9 mouse cellular contexts compared by ENCODE assay signal in the genomic region with DNA sequence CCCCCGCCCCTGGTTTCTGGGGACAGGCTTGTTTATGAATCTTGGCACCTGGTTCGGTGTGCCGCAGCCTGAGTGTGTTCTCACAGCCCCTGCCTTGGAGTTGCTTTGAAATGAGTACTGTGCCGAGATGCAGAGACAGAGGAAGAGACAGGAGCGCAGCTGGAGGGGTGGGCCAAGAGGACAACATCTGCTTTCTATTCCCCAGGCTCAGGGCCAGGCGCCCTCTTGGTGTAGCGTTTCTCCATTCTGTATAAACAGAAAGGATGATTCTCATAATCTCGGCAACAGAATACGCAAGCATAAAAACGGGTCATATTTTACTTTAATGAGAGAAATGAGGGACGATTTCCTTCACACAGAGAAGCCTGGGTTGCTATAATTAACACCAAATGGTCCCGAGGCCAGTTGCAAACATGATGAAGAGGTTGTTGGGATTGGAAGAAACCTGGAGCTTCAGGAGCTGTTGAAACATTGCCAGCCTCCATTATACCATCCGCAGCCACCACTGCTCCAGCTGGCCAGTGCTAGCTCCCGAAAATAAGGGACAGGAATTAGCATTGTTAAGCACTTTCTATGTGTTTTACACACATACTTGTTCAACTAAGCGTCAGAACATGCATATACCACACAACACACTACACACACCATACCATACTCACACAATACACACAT.
DNase-seq lines count a peak whose midpoint lies in the region; ATAC-seq and TF ChIP-seq lines count a peak whose summit lies in the region.
"Had no signal": no experiment of that assay in that cellular context is flagged by ENCODE, and none has a peak within 500 bp of the region (broad histone marks: within the 10 kb centered on the region; RNA-seq: fewer than 3 reads in every experiment).

No protein-coding gene starts in this region.

- TF ChIP-seq EP300 in stomach, postnatal 0 days (optimal IDR thresholded peaks at IDR 0.05): no peak

- no peaks in the 10 kb centered on the region for H3K27me3 ChIP-seq in hindbrain, embryonic 11.5 days (ENCODE audit: control insufficient read depth, insufficient read depth, low read length)
- H3K27me3 ChIP-seq in hindbrain, embryonic 13.5 days: no peaks in the 10 kb centered on the region
- H3K27me3 ChIP-seq in limb, embryonic 11.5 days (ENCODE audit: control insufficient read depth, insufficient read depth, low read length): no peaks in the 10 kb centered on the region
- no peaks in the 10 kb centered on the region for H3K27me3 ChIP-seq in stomach, postnatal 0 days (ENCODE audit: control insufficient read depth, insufficient read depth, low read length)
- H3K27me3 ChIP-seq: midbrain, embryonic 12.5 days had no signal

- TF ChIP-seq CTCF in stomach, postnatal 0 days (IDR thresholded peaks at IDR 0.05; ENCODE audit: low read depth): 0 out of 2 replicates have a peak, but pooled peaks have one; percentile 19

- peak; percentile 23 for DNase-seq in hindbrain, embryonic 11.5 days (ENCODE audit: low spot score)
- DNase-seq in right cerebral cortex, adult 18-20 months: peak; percentile 12
- no peak for DNase-seq in right cerebral cortex, postnatal 25 days
- DNase-seq in limb, embryonic 11.5 days (ENCODE audit: low spot score): peak; percentile 46
- no peak for DNase-seq in stomach, postnatal 0 days (ENCODE audit: low spot score)
- DNase-seq in adrenal gland, postnatal 36 days: no peak

- H3K36me3 ChIP-seq in hindbrain, embryonic 11.5 days (ENCODE audit: control insufficient read depth, insufficient read depth, low read length): no peaks in the 10 kb centered on the region
- H3K36me3 ChIP-seq in hindbrain, embryonic 13.5 days: no peaks in the 10 kb centered on the region
- H3K36me3 ChIP-seq in limb, embryonic 11.5 days (ENCODE audit: control insufficient read depth, insufficient read depth, low read length): no peaks in the 10 kb centered on the region
- no peaks in the 10 kb centered on the region for H3K36me3 ChIP-seq in stomach, postnatal 0 days (ENCODE audit: control insufficient read depth, insufficient read depth, low read length)
- H3K36me3 ChIP-seq: midbrain, embryonic 12.5 days had no signal

- H3K9ac ChIP-seq in hindbrain, embryonic 11.5 days (ENCODE audit: low read depth, low read length): no peak overlapping the region
- no peak overlapping the region for H3K9ac ChIP-seq in hindbrain, embryonic 13.5 days
- no peak overlapping the region for H3K9ac ChIP-seq in limb, embryonic 11.5 days (ENCODE audit: low read length)
- H3K9ac ChIP-seq in stomach, postnatal 0 days (ENCODE audit: low read length): no peak overlapping the region
- H3K9ac ChIP-seq: midbrain, embryonic 12.5 days had no signal

- H3K27ac ChIP-seq in hindbrain, embryonic 11.5 days (ENCODE audit: low read depth, low read length): no peak overlapping the region
- no peak overlapping the region for H3K27ac ChIP-seq in hindbrain, embryonic 13.5 days
- peak overlapping the region; percentile 14; the same call in 1 of the 2 replicates for H3K27ac ChIP-seq in limb, embryonic 11.5 days (replicated peaks; ENCODE audit: low read depth, low read length)
- no peak overlapping the region for H3K27ac ChIP-seq in stomach, postnatal 0 days (replicated peaks)
- H3K27ac ChIP-seq: midbrain, embryonic 12.5 days had no signal

- ATAC-seq in hindbrain, embryonic 11.5 days (ENCODE audit: low FRiP score): no peak
- no peak for ATAC-seq in hindbrain, embryonic 13.5 days (ENCODE audit: low FRiP score)
- ATAC-seq in limb, embryonic 11.5 days (ENCODE audit: insufficient number of reproducible peaks, low FRiP score, low TSS enrichment, low read depth): 0 out of 2 replicates have a peak, but pooled peaks have one; percentile 48
- ATAC-seq in stomach, postnatal 0 days (ENCODE audit: low FRiP score, low TSS enrichment): no peak
- ATAC-seq in CD4-positive, CD25-positive, alpha-beta regulatory T cell, adult 4 months: no peak

- H3K4me2 ChIP-seq in hindbrain, embryonic 11.5 days (replicated peaks; ENCODE audit: low read depth, low read length): no peak overlapping the region
- no peak overlapping the region for H3K4me2 ChIP-seq in hindbrain, embryonic 13.5 days
- H3K4me2 ChIP-seq in limb, embryonic 11.5 days (ENCODE audit: low read depth, severe bottlenecking): peak overlapping the region; percentile 7; the same call in 1 of the 2 replicates
- no peak overlapping the region; the same call in 1 of the 2 replicates for H3K4me2 ChIP-seq in stomach, postnatal 0 days (replicated peaks; ENCODE audit: low read depth)
- H3K4me2 ChIP-seq: midbrain, embryonic 12.5 days had no signal

- H3K4me3 ChIP-seq in hindbrain, embryonic 11.5 days (ENCODE audit: low read depth, low read length): no peak overlapping the region
- no peak overlapping the region for H3K4me3 ChIP-seq in hindbrain, embryonic 13.5 days
- no peak overlapping the region for H3K4me3 ChIP-seq in limb, embryonic 11.5 days (ENCODE audit: low read depth, low read length)
- no peak overlapping the region for H3K4me3 ChIP-seq in stomach, postnatal 0 days (ENCODE audit: low read depth, low read length)
- H3K4me3 ChIP-seq: midbrain, embryonic 12.5 days had no signal

- no peaks in the 10 kb centered on the region for H3K4me1 ChIP-seq in hindbrain, embryonic 11.5 days (replicated peaks; ENCODE audit: control insufficient read depth, insufficient read depth, low read length)
- H3K4me1 ChIP-seq in hindbrain, embryonic 13.5 days (replicated peaks): peaks cover 12% of the 10 kb centered on the region
- peaks cover 16% of the 10 kb centered on the region for H3K4me1 ChIP-seq in limb, embryonic 11.5 days (ENCODE audit: control insufficient read depth, insufficient read depth, low read length)
- H3K4me1 ChIP-seq in stomach, postnatal 0 days (replicated peaks; ENCODE audit: control insufficient read depth, insufficient read depth): no peaks in the 10 kb centered on the region
- H3K4me1 ChIP-seq: midbrain, embryonic 12.5 days had no signal

- H3K9me3 ChIP-seq in hindbrain, embryonic 11.5 days (ENCODE audit: control insufficient read depth, low read length): no peaks in the 10 kb centered on the region
- no peaks in the 10 kb centered on the region for H3K9me3 ChIP-seq in hindbrain, embryonic 13.5 days
- H3K9me3 ChIP-seq in limb, embryonic 11.5 days (ENCODE audit: control insufficient read depth, low read length): no peaks in the 10 kb centered on the region
- no peaks in the 10 kb centered on the region for H3K9me3 ChIP-seq in stomach, postnatal 0 days (ENCODE audit: control insufficient read depth, low read length)
- H3K9me3 ChIP-seq: midbrain, embryonic 12.5 days had no signal

- 71% methylated on average over 15 of the region's 15 CpGs for WGBS in hindbrain, embryonic 11.5 days
- 63% methylated on average over 15 of the region's 15 CpGs for WGBS in hindbrain, embryonic 13.5 days
- 18% methylated on average over 15 of the region's 15 CpGs for WGBS in limb, embryonic 11.5 days
- 41% methylated on average over 15 of the region's 15 CpGs for WGBS in stomach, postnatal 0 days

Comparison
In these comparisons a context has a peak if more than half of its experiments do, and no peak if none do; other contexts are left out.
1. DNase-seq: peak in hindbrain, embryonic 11.5 days (single experiment), right cerebral cortex, adult 18-20 months (single experiment) and limb, embryonic 11.5 days (single experiment); none in right cerebral cortex, postnatal 25 days (single experiment), stomach, postnatal 0 days (single experiment) and adrenal gland, postnatal 36 days (0 of 2).